Mouse (Mus musculus) hindbrain, embryonic 16.5 days (tissue): Measurements from ENCODE around the gene Atp6v0a1. TPM values are rescaled to one million over a fixed set of nuclear protein-coding genes. Genes with fewer than 3 reads are reported as not detected.

ENCODE experiments used
- ATAC-seq: fragments of 200-750 bp; cut with Nextera tagmentation; 2 replicates; pipeline ENCODE4 v1.8.0; 2017; ENCODE audit warnings: moderate TSS enrichment, moderate library complexity
- H3K27ac ChIP-seq: fragments of 300-500 bp; sonication (generic); 2 replicates; pipeline ENCODE4 v1.5.1; 2014; ENCODE audit warnings: low read depth, mild to moderate bottlenecking, control low read depth, low read length, moderate library complexity
- H3K27me3 ChIP-seq: fragments of 300-500 bp; sonication (generic); replicated peaks from 2 replicates; pipeline ENCODE4 v1.6.1; 2014; ENCODE audit warnings: low read length; ENCODE audit not compliant: control insufficient read depth, insufficient read depth
- H3K36me3 ChIP-seq: fragments of 300-500 bp; sonication (generic); 2 replicates; pipeline ENCODE4 v1.6.1; 2014; ENCODE audit warnings: mild to moderate bottlenecking, low read length, moderate library complexity, mixed read lengths; ENCODE audit not compliant: control insufficient read depth, insufficient read depth
- H3K4me1 ChIP-seq: fragments of 300-500 bp; sonication (generic); 2 replicates; pipeline ENCODE4 v1.6.1; 2014; ENCODE audit warnings: low read depth, low read length; ENCODE audit not compliant: control insufficient read depth, insufficient read depth
- H3K4me2 ChIP-seq: fragments of 300-500 bp; sonication (generic); 2 replicates; pipeline ENCODE4 v1.6.1; 2014; ENCODE audit warnings: mild to moderate bottlenecking, low read length, control low read depth, moderate library complexity
- H3K4me3 ChIP-seq: fragments of 300-500 bp; sonication (generic); 2 replicates; pipeline ENCODE4 v1.5.1; 2014; ENCODE audit warnings: mild to moderate bottlenecking, low read length, control low read depth, moderate library complexity
- H3K9ac ChIP-seq: fragments of 300-500 bp; sonication (generic); 2 replicates; pipeline ENCODE4 v1.6.1; 2014; ENCODE audit warnings: low read depth, mild to moderate bottlenecking, control low read depth, low read length, moderate library complexity
- H3K9me3 ChIP-seq: fragments of 300-500 bp; sonication (generic); 2 replicates; pipeline ENCODE4 v1.6.1; 2014; ENCODE audit warnings: mild to moderate bottlenecking, low read length, moderate library complexity; ENCODE audit not compliant: control insufficient read depth
- WGBS: fragments of 180-500 bp; shearing (Covaris S2); extraction: QIAGEN DNeasy Blood & Tissue Kit; methylation state at CpG from one replicate; pipeline ENCODE4 v1.1.7; 2014; 5-methylcytosine and 5-hydroxymethylcytosine counted together
- polyA plus RNA-seq: library from polyadenylated mRNA; unstranded; fragments of >200 nt; fragmentation: Nextera tagmentation; extraction: Ambion mirVana; gene quantifications from 2 replicates; pipeline ENCODE4 v1.2.1, GENCODE M21; 2015

Atp6v0a1 gene
- polyA plus RNA-seq, 1 experiment from 2014 or later: 175 TPM

GRCm38 (mm10) chr11:101030136-101030807, 21.0 kb downstream of the Atp6v0a1 start:
- Histone ChIP-seq H3K36me3 (peaks cover 69% of the 10 kb centered on the region), H3K9ac (no peak overlapping the region), H3K27ac (no peak overlapping the region), H3K4me1 (no peaks in the 10 kb centered on the region), H3K9me3 (no peaks in the 10 kb centered on the region), H3K27me3 (no peaks in the 10 kb centered on the region), H3K4me3 (no peak overlapping the region), H3K4me2 (no peak overlapping the region)
- 90% methylated on average over 10 of the region's 10 CpGs for WGBS
- ATAC-seq: no peak

GRCm38 (mm10) chr11:101030808-101031156, 21.5 kb downstream of the Atp6v0a1 start:
- ATAC-seq: no peak
- Histone ChIP-seq H3K27ac (no peak overlapping the region), H3K27me3 (no peaks in the 10 kb centered on the region), H3K4me3 (no peak overlapping the region), H3K4me2 (no peak overlapping the region), H3K4me1 (no peaks in the 10 kb centered on the region), H3K9ac (no peak overlapping the region), H3K9me3 (no peaks in the 10 kb centered on the region), H3K36me3 (peaks cover 71% of the 10 kb centered on the region)
- WGBS: 93% methylated on average over 4 of the region's 4 CpGs

GRCm38 (mm10) chr11:101031470-101031869, 22.2 kb downstream of the Atp6v0a1 start:
- Histone ChIP-seq H3K4me1 (no peaks in the 10 kb centered on the region), H3K9ac (no peak overlapping the region), H3K27ac (no peak overlapping the region), H3K36me3 (peaks cover 71% of the 10 kb centered on the region), H3K4me2 (no peak overlapping the region), H3K27me3 (no peaks in the 10 kb centered on the region), H3K4me3 (no peak overlapping the region), H3K9me3 (no peaks in the 10 kb centered on the region)
- ATAC-seq: no peak
- 93% methylated on average over 1 of the region's 1 CpGs for WGBS

GRCm38 (mm10) chr11:101033856-101034500, 24.7 kb downstream of the Atp6v0a1 start:
- WGBS: 96% methylated on average over 17 of the region's 17 CpGs
- Histone ChIP-seq H3K4me2 (no peak overlapping the region), H3K27ac (no peak overlapping the region), H3K4me1 (no peaks in the 10 kb centered on the region), H3K4me3 (no peak overlapping the region), H3K36me3 (peaks cover 66% of the 10 kb centered on the region), H3K27me3 (no peaks in the 10 kb centered on the region), H3K9me3 (no peaks in the 10 kb centered on the region), H3K9ac (no peak overlapping the region)
- no peak for ATAC-seq

GRCm38 (mm10) chr11:101034614-101035327, 25.5 kb downstream of the Atp6v0a1 start:
- H3K9ac ChIP-seq: no peak overlapping the region
- H3K4me2 ChIP-seq: no peak overlapping the region
- H3K9me3 ChIP-seq: no peaks in the 10 kb centered on the region
- 95% methylated on average over 8 of the region's 8 CpGs for WGBS
- no peaks in the 10 kb centered on the region for H3K4me1 ChIP-seq
- H3K4me3 ChIP-seq: no peak overlapping the region
- no peak for ATAC-seq
- no peak overlapping the region for H3K27ac ChIP-seq
- peaks cover 62% of the 10 kb centered on the region for H3K36me3 ChIP-seq
- no peaks in the 10 kb centered on the region for H3K27me3 ChIP-seq

- no peak for ATAC-seq
Measured at GRCm38 (mm10) chr11:101035328-101035695, 26.1 kb downstream of the Atp6v0a1 start.

GRCm38 (mm10) chr11:101037795-101038194, 28.5 kb downstream of the Atp6v0a1 start:
- Histone ChIP-seq H3K27ac (no peak overlapping the region), H3K36me3 (peaks cover 47% of the 10 kb centered on the region), H3K4me1 (no peaks in the 10 kb centered on the region), H3K4me2 (no peak overlapping the region), H3K9ac (no peak overlapping the region), H3K27me3 (no peaks in the 10 kb centered on the region), H3K4me3 (no peak overlapping the region), H3K9me3 (no peaks in the 10 kb centered on the region)
- ATAC-seq: no peak
- 73% methylated on average over 10 of the region's 10 CpGs for WGBS

More at GRCm38 (mm10) chr11:101035328-101035695, 26.1 kb downstream of the Atp6v0a1 start:
- Histone ChIP-seq H3K27ac (no peak overlapping the region), H3K36me3 (peaks cover 58% of the 10 kb centered on the region), H3K9ac (no peak overlapping the region), H3K4me1 (no peaks in the 10 kb centered on the region), H3K4me2 (no peak overlapping the region), H3K4me3 (no peak overlapping the region), H3K27me3 (no peaks in the 10 kb centered on the region), H3K9me3 (no peaks in the 10 kb centered on the region)
- WGBS: 86% methylated on average over 4 of the region's 4 CpGs

GRCm38 (mm10) chr11:101045826-101046225, 36.6 kb downstream of the Atp6v0a1 start:
- H3K4me1 ChIP-seq: no peaks in the 10 kb centered on the region
- ATAC-seq: no peak
- H3K27ac ChIP-seq: no peak overlapping the region
- H3K36me3 ChIP-seq: peaks cover 54% of the 10 kb centered on the region
- H3K4me2 ChIP-seq: no peak overlapping the region
- H3K9me3 ChIP-seq: no peaks in the 10 kb centered on the region
- no peak overlapping the region for H3K9ac ChIP-seq
- H3K4me3 ChIP-seq: no peak overlapping the region
- 93% methylated on average over 4 of the region's 4 CpGs for WGBS
- no peaks in the 10 kb centered on the region for H3K27me3 ChIP-seq

- Histone ChIP-seq H3K9me3 (no peaks in the 10 kb centered on the region), H3K27me3 (no peaks in the 10 kb centered on the region), H3K4me2 (no peak overlapping the region), H3K4me3 (no peak overlapping the region), H3K27ac (no peak overlapping the region), H3K36me3 (peaks cover 54% of the 10 kb centered on the region), H3K4me1 (no peaks in the 10 kb centered on the region), H3K9ac (no peak overlapping the region)
- 73% methylated on average over 9 of the region's 9 CpGs for WGBS
- ATAC-seq: no peak
Measured at GRCm38 (mm10) chr11:101046440-101046839, 37.2 kb downstream of the Atp6v0a1 start.
